In genomic region chr12:78918227-78919078, GRCm38 (mm10) we compare ENCODE assay signal across 8 mouse cellular contexts. TPM values are rescaled to one million over a fixed set of nuclear protein-coding genes. Genes with fewer than 3 reads are reported as not detected.
DNase-seq lines count a peak whose midpoint lies in the region; ATAC-seq and TF ChIP-seq lines count a peak whose summit lies in the region.

No protein-coding gene starts in this region.

- intact Hi-C loops in left cerebral cortex, postnatal 36 days (cut with DNase I) = loop anchor here (2.0 to 5.0 kb wide), 4 partner anchors 89 to 178 kb away; partner anchors contain the start of genes Pigh and Tmem229b

- ATAC-seq in granulocyte monocyte progenitor cell, adult 5-6 weeks (replicated peaks; ENCODE audit: poor library complexity, severe bottlenecking) = peak; percentile 75
- 0 out of 2 replicates have a peak, but pooled peaks have one; percentile 11 for ATAC-seq in intestine, postnatal 0 days
- ATAC-seq in midbrain, embryonic 11.5 days (ENCODE audit: low FRiP score) = peak; percentile 79

- peak; percentile 65 to 68 for DNase-seq in urinary bladder, adult 18-20 months (ENCODE audit: low spot score in 2 of 2)
- no peak for DNase-seq in urinary bladder, adult 2 months (ENCODE audit: low spot score)
- peak; percentile 85 for DNase-seq in embryonic facial prominence, embryonic 10.5 days (ENCODE audit: low spot score)
- DNase-seq in left cerebral cortex, postnatal 36 days (ENCODE audit: low spot score in 2 of 2) = peak; percentile 77
- peak; percentile 99 for DNase-seq in midbrain, embryonic 11.5 days (ENCODE audit: low spot score, missing footprints)
- peak; percentile 68 for DNase-seq in right cerebral cortex, postnatal 4 days

- WGBS in embryonic facial prominence, embryonic 10.5 days = 20% methylated on average over 11 of the region's 11 CpGs
- 13% methylated on average over 11 of the region's 11 CpGs for WGBS in intestine, postnatal 0 days
- WGBS in midbrain, embryonic 11.5 days = 12% methylated on average over 11 of the region's 11 CpGs

- TF ChIP-seq CTCF in intestine, postnatal 0 days (IDR thresholded peaks at IDR 0.05; ENCODE audit: low read depth) = peak; percentile 92

- H3K9ac ChIP-seq in intestine, postnatal 0 days (ENCODE audit: low read depth, low read length) = no peak overlapping the region
- no peak overlapping the region for H3K9ac ChIP-seq in midbrain, embryonic 11.5 days (ENCODE audit: low read length)

- peaks cover 15% of the 10 kb centered on the region for H3K27me3 ChIP-seq in embryonic facial prominence, embryonic 10.5 days (replicated peaks; ENCODE audit: low read depth, poor library complexity, severe bottlenecking)
- no peaks in the 10 kb centered on the region for H3K27me3 ChIP-seq in intestine, postnatal 0 days (replicated peaks; ENCODE audit: control insufficient read depth, insufficient read depth, low read length)
- 0 out of 2 replicates have a peak, but pooled peaks cover 2% of the 10 kb centered on the region for H3K27me3 ChIP-seq in midbrain, embryonic 11.5 days (ENCODE audit: control insufficient read depth, insufficient read depth, low read length)

- no peaks in the 10 kb centered on the region for H3K9me3 ChIP-seq in embryonic facial prominence, embryonic 10.5 days
- H3K9me3 ChIP-seq in intestine, postnatal 0 days (ENCODE audit: control insufficient read depth) = no peaks in the 10 kb centered on the region
- H3K9me3 ChIP-seq in midbrain, embryonic 11.5 days (ENCODE audit: control insufficient read depth, low read length) = no peaks in the 10 kb centered on the region

- 0 out of 2 replicates have a peak overlapping the region, but pooled peaks have one; percentile 17 for H3K4me3 ChIP-seq in embryonic facial prominence, embryonic 10.5 days
- no peak overlapping the region for H3K4me3 ChIP-seq in intestine, postnatal 0 days (ENCODE audit: low read depth, low read length)
- H3K4me3 ChIP-seq in midbrain, embryonic 11.5 days (ENCODE audit: low read depth, low read length) = no peak overlapping the region

- no peaks in the 10 kb centered on the region for H3K36me3 ChIP-seq in embryonic facial prominence, embryonic 10.5 days (replicated peaks)
- no peaks in the 10 kb centered on the region for H3K36me3 ChIP-seq in intestine, postnatal 0 days (ENCODE audit: control insufficient read depth, insufficient read depth)
- H3K36me3 ChIP-seq in midbrain, embryonic 11.5 days (ENCODE audit: control insufficient read depth, insufficient read depth, low read length) = no peaks in the 10 kb centered on the region

- H3K27ac ChIP-seq in embryonic facial prominence, embryonic 10.5 days (replicated peaks) = no peak overlapping the region
- no peak overlapping the region for H3K27ac ChIP-seq in intestine, postnatal 0 days (ENCODE audit: low read depth, low read length)
- H3K27ac ChIP-seq in midbrain, embryonic 11.5 days (ENCODE audit: low read depth, low read length) = no peak overlapping the region

- H3K4me1 ChIP-seq in embryonic facial prominence, embryonic 10.5 days = peaks cover 11% of the 10 kb centered on the region; the same call in 1 of the 2 replicates
- H3K4me1 ChIP-seq in intestine, postnatal 0 days (replicated peaks; ENCODE audit: control insufficient read depth, insufficient read depth, low read length) = no peaks in the 10 kb centered on the region
- 0 out of 2 replicates have a peak, but pooled peaks cover 2% of the 10 kb centered on the region for H3K4me1 ChIP-seq in midbrain, embryonic 11.5 days (ENCODE audit: control insufficient read depth, insufficient read depth, low read length)

- H3K4me2 ChIP-seq in intestine, postnatal 0 days (replicated peaks; ENCODE audit: low read depth) = peak overlapping the region; percentile 52
- H3K4me2 ChIP-seq in midbrain, embryonic 11.5 days = no peak overlapping the region

RNA-seq across cellular contexts. Expression of gene Plek2, which starts 11.7 kb away (rescaled TPM):
- polyA plus RNA-seq in urinary bladder, adult 2 months (2012; rRNA removed) = 11.7 and 12.1 TPM in 2 replicates
- polyA plus RNA-seq in embryonic facial prominence, embryonic 10.5 days (2016; fragmentation: Nextera tagmentation; extraction: Ambion mirVana) = 2.1 and 3.2 TPM in 2 replicates
- total RNA-seq in granulocyte monocyte progenitor cell, adult 5-6 weeks (2014; fragmentation: Nextera tagmentation) = not detected in 2 replicates
- 0.10 TPM in 1 of 2 replicates, not detected in the other for total RNA-seq in granulocyte monocyte progenitor cell, adult 5-6 weeks (2017)
- polyA plus RNA-seq in intestine, postnatal 0 days (2015; fragmentation: Nextera tagmentation; extraction: Ambion mirVana) = 21.5 and 23.5 TPM in 2 replicates
- total RNA-seq in left cerebral cortex, postnatal 36 days (2021) = not detected
- 2.9 and 3.9 TPM in 2 replicates for polyA plus RNA-seq in midbrain, embryonic 11.5 days (2014; fragmentation: Nextera tagmentation; extraction: Ambion mirVana)

RNA-seq across cellular contexts. Expression of gene Eif2s1, which starts 56.8 kb away (rescaled TPM):
- polyA plus RNA-seq in urinary bladder, adult 2 months (2012; rRNA removed) = 50.3 and 51.6 TPM in 2 replicates
- polyA plus RNA-seq in embryonic facial prominence, embryonic 10.5 days (2016; fragmentation: Nextera tagmentation; extraction: Ambion mirVana) = 310 and 316 TPM in 2 replicates
- 95.3 and 112 TPM in 2 replicates for total RNA-seq in granulocyte monocyte progenitor cell, adult 5-6 weeks (2014; fragmentation: Nextera tagmentation)
- 130 and 136 TPM in 2 replicates for total RNA-seq in granulocyte monocyte progenitor cell, adult 5-6 weeks (2017)
- polyA plus RNA-seq in intestine, postnatal 0 days (2015; fragmentation: Nextera tagmentation; extraction: Ambion mirVana) = 71.2 and 77.6 TPM in 2 replicates
- total RNA-seq in left cerebral cortex, postnatal 36 days (2021) = 10 to 100 TPM; 44.8 to 49.8 TPM
- 249 and 250 TPM in 2 replicates for polyA plus RNA-seq in midbrain, embryonic 11.5 days (2014; fragmentation: Nextera tagmentation; extraction: Ambion mirVana)

RNA-seq across cellular contexts. Expression of gene Atp6v1d, which starts 57.0 kb away (rescaled TPM):
- polyA plus RNA-seq in urinary bladder, adult 2 months (2012; rRNA removed) = 60.7 and 62.8 TPM in 2 replicates
- 67.7 and 67.9 TPM in 2 replicates for polyA plus RNA-seq in embryonic facial prominence, embryonic 10.5 days (2016; fragmentation: Nextera tagmentation; extraction: Ambion mirVana)
- 47.8 and 57.0 TPM in 2 replicates for total RNA-seq in granulocyte monocyte progenitor cell, adult 5-6 weeks (2014; fragmentation: Nextera tagmentation)
- 35.2 and 45.5 TPM in 2 replicates for total RNA-seq in granulocyte monocyte progenitor cell, adult 5-6 weeks (2017)
- 124 and 138 TPM in 2 replicates for polyA plus RNA-seq in intestine, postnatal 0 days (2015; fragmentation: Nextera tagmentation; extraction: Ambion mirVana)
- total RNA-seq in left cerebral cortex, postnatal 36 days (2021) = 100 to 1,000 TPM; 288 to 293 TPM
- 106 and 122 TPM in 2 replicates for polyA plus RNA-seq in midbrain, embryonic 11.5 days (2014; fragmentation: Nextera tagmentation; extraction: Ambion mirVana)

Comparison
In these comparisons a context has a peak if more than half of its experiments do, and no peak if none do; other contexts are left out.
1. ATAC-seq: peak in every context shown above with its lines; median percentile 79 in midbrain, embryonic 11.5 days; 75 in granulocyte monocyte progenitor cell, adult 5-6 weeks; 11 in intestine, postnatal 0 days.